Mouse (Mus musculus) retina, postnatal 7 days (tissue): Measurements from ENCODE around the gene Smim6.

Experiments used
- DNase-seq: peaks from one replicate; pipeline ENCODE4 v3.0.0-alpha.2; 2012; ENCODE audit warnings: low read depth, low spot score

The Smim6 gene

GRCm38 (mm10) chr11:115933747-115934110, 21.9 kb downstream of the Smim6 start:
- DNase-seq: no peak

GRCm38 (mm10) chr11:115939690-115940329, 28.0 kb downstream of the Smim6 start:
- peak; percentile 62 for DNase-seq

GRCm38 (mm10) chr11:115941980-115942379, 30.2 kb downstream of the Smim6 start:
- DNase-seq: no peak

GRCm38 (mm10) chr11:115945247-115945646, 33.4 kb downstream of the Smim6 start:
- DNase-seq: no peak

GRCm38 (mm10) chr11:115946221-115946828, 34.5 kb downstream of the Smim6 start:
- no peak for DNase-seq

GRCm38 (mm10) chr11:115948316-115948715, 36.5 kb downstream of the Smim6 start:
- no peak for DNase-seq

GRCm38 (mm10) chr11:115950719-115951118, 38.9 kb downstream of the Smim6 start:
- no peak for DNase-seq

- DNase-seq: no peak
Measured at GRCm38 (mm10) chr11:115954712-115955111, 42.9 kb downstream of the Smim6 start.

- DNase-seq: no peak
Measured at GRCm38 (mm10) chr11:115955195-115955858, 43.5 kb downstream of the Smim6 start.

- no peak for DNase-seq
Measured at GRCm38 (mm10) chr11:115956453-115956852, 44.6 kb downstream of the Smim6 start.

- no peak for DNase-seq
Measured at GRCm38 (mm10) chr11:115957971-115958370, 46.2 kb downstream of the Smim6 start.

GRCm38 (mm10) chr11:115959018-115959417, 47.2 kb downstream of the Smim6 start:
- DNase-seq: no peak

GRCm38 (mm10) chr11:115962651-115963412, 51.0 kb downstream of the Smim6 start:
- no peak for DNase-seq
